Mouse (Mus musculus) heart, adult 18-20 months (tissue): Measurements from ENCODE around the gene Card19. TPM values are rescaled to one million over a fixed set of nuclear protein-coding genes. Genes with fewer than 3 reads are reported as not detected.
A peak's percentile ranks its signal among the peaks of the same experiment; 100 is the strongest.

Source experiments
- DNase-seq, 2 experiments: peaks; one replicate each; pipeline ENCODE4 v3.0.0; 2021 to 2022; ENCODE audit warnings: mixed read lengths in 1 of 2
- total RNA-seq, 2 experiments: library from RNA; stranded (reverse); gene quantifications; 2 replicates each; pipeline ENCODE4 v1.2.3; 2021

Card19 gene
- total RNA-seq, 2 experiments from 2014 or later, result 145 to 150 TPM

DNA sequence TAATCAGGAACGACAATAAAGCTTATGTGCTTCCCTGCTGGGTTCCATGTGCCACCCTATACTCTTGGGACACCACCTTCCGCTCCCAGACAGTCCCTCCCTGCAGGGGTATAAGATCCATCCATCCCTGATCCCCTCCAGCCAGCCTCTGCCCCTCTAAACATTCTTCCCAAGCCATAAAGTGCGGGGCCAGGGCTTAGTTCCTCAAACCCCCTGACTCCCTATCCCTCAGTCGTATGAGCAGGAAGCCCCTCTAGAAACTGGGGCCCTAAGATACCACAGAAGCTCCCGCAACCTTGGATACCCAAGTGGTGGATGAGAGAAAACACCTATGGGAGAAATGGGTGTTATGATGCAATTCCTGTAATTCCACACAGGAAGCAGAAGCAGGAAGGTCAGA lies 19.6 kb downstream of the Card19 start:
- no peak for DNase-seq

DNA sequence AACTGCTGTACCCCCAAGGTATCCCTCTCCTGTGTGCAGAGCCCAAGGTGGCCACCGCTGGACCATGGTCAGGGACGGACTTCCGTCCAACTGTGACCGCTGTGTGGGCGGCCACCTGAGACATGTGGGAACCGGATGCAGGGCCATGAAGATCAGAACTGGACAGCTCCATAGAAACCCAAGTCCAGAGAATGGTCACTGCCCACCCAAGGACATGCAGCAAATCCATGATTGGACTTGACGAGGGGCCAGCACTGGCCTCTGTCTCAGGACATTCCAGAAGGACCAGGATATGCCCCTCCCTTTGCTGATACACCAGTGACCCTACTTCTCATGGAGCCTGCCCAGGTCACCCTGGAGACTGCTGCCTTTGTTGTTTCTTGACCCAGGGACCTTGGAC lies 20.2 kb downstream of the Card19 start:
- DNase-seq, result no peak

GRCm38 (mm10) chr13:49194811-49195210 lies 21.0 kb downstream of the Card19 start:
- no peak for DNase-seq

DNA sequence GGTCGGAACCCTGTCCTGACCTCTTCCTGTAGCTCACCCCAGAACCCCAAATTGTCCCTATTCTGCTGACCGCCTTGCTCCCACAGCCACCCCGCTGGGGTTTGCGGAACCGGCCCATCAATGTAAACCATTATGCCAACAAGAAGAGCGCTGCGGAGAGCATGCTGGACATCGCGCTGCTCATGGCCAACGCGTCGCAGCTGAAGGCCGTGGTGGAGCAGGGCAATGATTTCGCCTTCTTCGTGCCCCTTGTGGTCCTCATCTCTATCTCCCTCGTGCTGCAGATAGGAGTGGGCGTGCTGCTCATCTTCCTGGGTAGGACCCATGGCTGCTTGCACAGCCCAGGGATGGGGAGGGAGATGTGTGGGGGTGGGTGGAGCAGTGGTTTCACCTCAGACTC lies 22.2 kb downstream of the Card19 start:
- no peak for DNase-seq

DNA sequence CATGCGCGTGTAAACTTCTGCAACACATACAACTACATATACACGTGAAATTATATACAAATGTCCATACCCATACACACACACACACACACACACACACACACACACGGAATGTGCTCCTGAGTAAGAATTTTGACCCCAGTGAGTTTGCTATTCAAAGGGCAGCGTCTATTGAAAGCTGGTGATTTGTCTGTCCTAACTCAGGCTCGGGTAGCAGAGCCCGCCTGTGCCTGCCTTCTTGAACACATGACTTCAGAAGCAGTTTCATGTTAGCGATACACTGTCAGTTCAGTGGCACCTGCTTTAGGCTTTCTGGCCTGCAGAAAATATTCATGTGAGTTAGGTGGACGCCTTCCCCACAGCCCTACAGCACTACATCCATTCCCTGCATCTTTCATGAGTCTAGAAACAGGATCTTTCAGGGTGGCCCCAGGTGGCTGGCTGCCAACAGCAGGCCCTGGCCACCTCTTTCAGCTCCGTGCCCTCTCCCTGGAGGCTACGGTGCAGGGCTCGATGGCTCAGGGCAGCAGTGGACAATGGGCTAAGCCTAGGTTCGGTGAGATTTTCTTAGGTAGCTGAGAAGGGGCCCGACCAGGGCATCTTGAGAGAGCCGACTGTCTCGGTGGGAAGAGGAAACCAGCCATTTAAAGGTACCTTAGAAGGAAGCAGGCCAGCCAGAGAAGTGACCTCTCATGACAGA lies 23.5 kb downstream of the Card19 start:
- DNase-seq, result no peak

- no peak for DNase-seq
Observed at GRCm38 (mm10) chr13:49191673-49192035, 24.2 kb downstream of the Card19 start.

DNA sequence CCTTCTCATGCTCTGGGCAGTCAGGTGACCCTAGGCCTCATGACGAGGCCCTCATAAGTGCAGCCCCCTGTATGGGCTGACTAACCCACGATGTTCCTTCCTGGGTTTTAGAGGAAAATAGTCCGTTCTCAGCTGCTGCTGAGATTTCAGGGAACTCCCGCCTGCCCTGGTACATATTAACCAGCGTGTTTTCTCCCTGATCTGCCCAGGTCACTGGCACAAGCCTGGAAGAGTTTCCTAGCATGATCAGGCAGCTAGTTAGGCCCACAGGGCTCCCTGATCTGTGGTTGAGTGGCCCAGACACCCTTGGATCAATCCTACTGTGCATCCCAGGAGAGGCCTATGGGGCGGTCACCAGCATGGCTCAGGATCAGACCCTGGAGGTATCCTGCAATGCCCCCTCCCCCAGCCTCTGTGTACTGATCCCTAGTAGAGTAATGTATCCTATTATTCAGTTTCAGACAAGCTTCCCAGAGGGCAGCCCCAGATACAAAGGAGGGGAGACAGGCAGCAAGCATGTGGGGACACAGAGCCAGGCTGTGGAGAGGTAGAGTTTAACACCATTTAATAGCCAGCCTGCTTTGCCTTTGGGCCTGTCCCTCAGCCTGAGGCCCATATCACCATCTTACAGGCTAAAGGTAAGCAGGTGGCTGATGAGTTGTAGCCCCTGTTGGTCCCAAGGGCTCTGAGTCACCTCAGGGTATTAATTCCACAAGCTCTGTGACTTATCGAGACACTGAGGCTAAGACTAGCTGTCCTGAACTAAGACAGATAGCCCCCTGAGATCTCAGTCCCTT lies 24.8 kb downstream of the Card19 start:
- DNase-seq, result no peak

GRCm38 (mm10) chr13:49189970-49190870 lies 25.6 kb downstream of the Card19 start:
- DNase-seq, result peak; percentile 72 to 87

GRCm38 (mm10) chr13:49188966-49189360 lies 26.9 kb downstream of the Card19 start:
- DNase-seq, result no peak

GRCm38 (mm10) chr13:49188219-49188965 lies 27.4 kb downstream of the Card19 start:
- no peak for DNase-seq

GRCm38 (mm10) chr13:49187288-49188218 lies 28.3 kb downstream of the Card19 start, which contains the start of gene Ninj1:
TSS of gene Ninj1 (plus strand) at chr13:49187485.
- peak; percentile 91 for DNase-seq

GRCm38 (mm10) chr13:49186798-49187287 lies 29.0 kb downstream of the Card19 start:
- DNase-seq, result no peak

DNA sequence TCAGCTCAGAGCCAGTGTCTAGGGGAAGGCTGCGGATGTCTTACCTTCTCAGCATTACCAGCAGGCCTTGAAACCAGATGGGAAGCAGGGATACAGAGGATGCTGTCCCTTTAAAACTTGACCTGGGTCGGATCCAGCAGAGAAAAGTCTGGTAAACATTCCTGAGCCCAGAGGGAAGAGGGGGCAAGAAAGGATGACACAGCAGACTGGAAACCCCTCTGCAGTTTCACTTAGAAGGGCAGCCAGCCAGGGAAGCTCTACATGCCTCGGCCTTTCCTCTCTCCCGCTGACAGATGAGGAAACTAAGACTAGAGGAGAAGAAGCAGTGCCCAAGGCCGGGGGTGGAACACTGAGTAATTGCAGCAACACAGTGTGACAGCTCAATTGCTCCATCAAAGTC lies 32.2 kb downstream of the Card19 start:
- DNase-seq, result peak; percentile 32 to 65

DNA sequence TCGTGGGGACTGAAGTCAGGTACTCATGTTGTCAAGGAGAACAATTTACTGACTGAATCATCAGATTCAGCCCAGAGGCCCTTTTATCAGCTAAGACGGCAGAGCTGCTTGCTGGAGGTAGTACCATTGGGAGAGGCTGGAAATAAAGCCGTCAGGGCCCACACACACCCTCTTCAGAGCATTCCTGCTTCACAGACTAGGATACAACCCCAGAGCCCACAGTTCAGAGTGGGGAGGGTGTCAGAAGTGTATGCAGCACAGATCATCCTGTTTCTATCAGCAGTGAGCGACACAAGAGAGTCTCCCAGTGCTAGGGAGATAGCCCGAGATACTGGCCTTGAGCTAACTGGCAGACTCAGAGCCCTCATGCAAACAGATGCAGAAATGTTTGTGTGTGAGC lies 32.7 kb downstream of the Card19 start:
- DNase-seq, result peak in 1 of 2 experiments; percentile 7

- peak in 1 of 2 experiments; percentile 9 for DNase-seq
Observed at GRCm38 (mm10) chr13:49181411-49181984, 34.3 kb downstream of the Card19 start.

DNA sequence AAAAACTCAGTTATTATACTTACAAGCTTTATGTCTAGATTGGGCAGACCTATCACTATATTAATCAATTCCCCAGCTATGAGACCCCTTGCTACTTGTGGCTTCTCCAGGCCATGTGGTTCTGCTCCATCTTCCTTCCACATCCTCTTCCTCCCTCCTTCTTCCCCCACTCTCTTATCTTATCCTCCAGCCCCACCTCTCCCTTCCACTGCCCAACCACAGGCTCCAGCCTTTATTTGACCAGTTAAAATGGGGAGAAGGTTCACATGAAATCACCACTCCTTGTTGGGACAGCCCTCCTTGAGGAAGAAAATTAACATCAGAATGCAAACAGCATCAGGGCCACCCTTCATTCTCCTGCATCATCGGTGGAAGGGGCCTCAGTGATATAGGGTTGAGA lies 35.1 kb downstream of the Card19 start:
- DNase-seq, result no peak

GRCm38 (mm10) chr13:49180274-49180673 lies 35.6 kb downstream of the Card19 start:
- DNase-seq, result no peak

DNA sequence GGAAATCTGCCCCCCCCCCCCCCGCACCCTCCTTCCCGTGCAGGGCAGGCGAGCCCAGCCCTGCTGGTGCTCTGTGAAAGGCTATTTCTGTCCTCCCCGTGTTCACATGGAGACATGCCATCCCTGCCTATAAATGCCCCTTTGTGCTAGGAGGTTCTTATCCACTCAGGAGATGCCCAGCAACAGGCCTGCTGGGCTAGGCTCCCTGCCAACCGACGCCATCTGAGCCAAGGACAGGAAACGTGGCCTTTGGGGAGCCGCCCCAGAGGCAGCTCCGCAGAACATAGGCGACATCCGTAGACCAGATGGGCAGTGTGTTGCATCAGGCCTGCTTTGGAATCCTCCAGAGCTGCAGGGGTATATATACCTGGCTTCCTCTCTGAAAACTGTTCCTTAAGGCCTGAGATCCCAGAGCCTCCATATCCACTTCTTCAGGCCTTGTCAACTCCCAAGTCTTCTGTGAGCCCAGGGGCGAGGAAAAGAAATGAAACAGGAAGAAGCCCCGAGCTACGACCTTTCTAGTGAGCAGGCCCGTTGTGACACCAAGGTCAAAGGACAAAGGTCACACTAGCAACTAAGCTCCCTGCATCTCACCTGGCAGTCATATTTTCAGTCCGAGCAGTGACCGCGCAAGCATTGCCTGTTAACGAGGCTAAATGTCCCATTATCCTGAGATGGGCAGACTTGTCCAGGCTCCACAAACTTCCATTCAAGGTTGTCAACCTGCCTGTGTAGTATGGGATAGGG lies 36.8 kb downstream of the Card19 start:
- peak; percentile 86 to 91 for DNase-seq

GRCm38 (mm10) chr13:49175509-49175908 lies 40.3 kb downstream of the Card19 start:
- DNase-seq, result no peak
